Mouse (Mus musculus) gastrocnemius, postnatal 14 days (tissue): ENCODE measurements around the gene Rps16. TPM values are rescaled to one million over a fixed set of nuclear protein-coding genes. Genes with fewer than 3 reads are reported as not detected.

Experiments
- DNase-seq: peaks from one replicate; pipeline ENCODE4 v3.0.0; 2021; ENCODE audit warnings: mixed read lengths
- intact Hi-C: fragments of 180-260 bp; cut with DNase I; formaldehyde crosslinking; loops from one replicate; pipeline ENCODE4 v1.15.1; 2025; ENCODE audit warnings: low total_unique reads
- total RNA-seq, 2 experiments: library from RNA; stranded (reverse); gene quantifications; 2 replicates each; pipeline ENCODE4 v1.2.3; 2021

Rps16 gene
- total RNA-seq, 2 experiments from 2014 or later = 522 to 620 TPM

DNA sequence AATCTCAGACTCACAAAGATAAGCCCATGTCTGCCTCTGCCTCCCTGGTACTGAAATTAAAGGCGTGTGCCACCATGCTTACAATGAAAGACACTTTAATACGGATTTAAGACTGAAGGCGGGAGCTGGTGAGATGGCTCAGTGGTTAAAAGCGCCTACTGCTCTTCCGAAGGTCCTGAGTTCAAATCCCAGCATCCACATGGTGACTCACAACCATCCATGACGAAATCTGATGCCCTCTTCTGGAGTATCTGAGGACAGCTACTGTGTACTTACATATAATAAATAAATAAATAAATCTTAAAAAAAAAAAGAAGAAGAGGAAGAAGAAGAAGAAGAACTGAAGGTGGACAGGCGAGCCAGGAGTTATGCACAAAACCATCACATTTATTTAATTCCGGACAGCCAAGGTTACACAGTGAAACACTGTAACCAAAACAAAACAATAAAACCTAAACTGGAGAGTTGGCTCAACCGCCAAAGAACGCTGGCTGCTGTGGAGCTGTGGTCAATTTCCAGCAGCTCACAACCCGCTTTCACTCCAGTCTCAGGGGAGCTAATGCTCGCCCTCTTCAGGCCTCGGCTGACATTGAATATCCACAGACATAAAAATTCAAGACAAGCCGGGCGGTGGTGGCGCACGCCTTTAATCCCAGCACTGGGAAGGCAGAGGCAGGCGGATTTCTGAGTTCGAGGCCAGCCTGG is 11.1 kb upstream of the Rps16 start:
- intact Hi-C loops = no loop called here
- peak; percentile 67 for DNase-seq

DNA sequence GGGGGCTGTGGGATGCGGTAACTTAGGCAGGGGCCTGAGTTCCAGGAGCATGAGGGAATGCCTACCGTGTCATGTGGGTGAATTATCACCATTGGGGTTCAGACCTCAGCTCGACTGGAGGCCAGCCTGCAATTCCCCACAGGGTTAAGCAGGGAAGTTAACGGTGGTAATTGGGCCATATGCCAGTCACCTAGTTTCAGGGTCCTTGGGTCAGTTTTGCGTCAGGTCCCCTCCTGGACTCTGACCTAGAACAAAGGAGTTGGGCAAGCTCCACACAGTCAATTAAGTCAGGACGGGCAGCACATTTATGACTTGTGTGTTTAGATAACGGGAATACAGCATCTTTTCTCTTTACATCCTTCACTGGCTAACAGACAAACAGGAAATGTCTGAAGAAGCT is 9.1 kb upstream of the Rps16 start:
- no peak for DNase-seq
- intact Hi-C loops = no loop called here

DNA sequence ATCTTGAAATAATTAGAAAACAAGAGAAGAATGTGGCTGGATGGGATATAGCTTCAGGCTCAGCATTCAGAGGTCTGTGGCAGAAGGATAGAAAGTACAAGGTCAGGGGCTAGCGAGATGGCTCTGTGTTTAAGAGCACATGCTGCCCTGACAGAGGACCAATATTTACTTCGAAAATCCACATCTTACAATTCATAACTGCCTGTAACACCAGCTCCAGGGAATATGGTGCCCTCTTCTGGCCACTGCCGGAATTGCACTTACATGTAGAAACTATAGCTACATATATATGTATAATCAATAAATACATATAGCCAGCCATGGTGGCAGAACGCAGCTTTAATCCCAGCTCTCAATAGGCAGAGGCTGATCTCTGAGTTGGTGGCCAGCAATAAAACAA is 5.8 kb upstream of the Rps16 start:
- intact Hi-C loops = no loop called here
- peak; percentile 47 for DNase-seq

DNA sequence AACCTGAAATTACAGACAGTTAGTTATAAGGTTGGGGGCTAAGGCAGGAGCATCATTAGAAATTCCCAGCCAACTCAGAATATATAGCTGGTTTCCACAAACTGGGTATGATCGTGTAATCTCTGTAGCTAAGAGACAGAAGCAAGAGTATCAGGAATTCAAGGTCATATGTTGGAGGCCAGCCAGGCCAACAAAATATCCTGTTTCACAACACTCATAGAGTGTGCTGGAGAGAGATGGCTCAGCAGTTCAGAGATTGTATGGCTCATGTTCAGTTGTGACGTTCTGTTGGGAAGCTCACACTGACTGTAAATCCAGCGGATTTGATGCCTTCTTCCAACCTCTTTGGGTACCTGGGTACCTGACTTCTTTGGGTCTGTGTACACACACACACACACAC is 2.7 kb upstream of the Rps16 start:
- intact Hi-C loops = no loop called here
- DNase-seq = no peak

DNA sequence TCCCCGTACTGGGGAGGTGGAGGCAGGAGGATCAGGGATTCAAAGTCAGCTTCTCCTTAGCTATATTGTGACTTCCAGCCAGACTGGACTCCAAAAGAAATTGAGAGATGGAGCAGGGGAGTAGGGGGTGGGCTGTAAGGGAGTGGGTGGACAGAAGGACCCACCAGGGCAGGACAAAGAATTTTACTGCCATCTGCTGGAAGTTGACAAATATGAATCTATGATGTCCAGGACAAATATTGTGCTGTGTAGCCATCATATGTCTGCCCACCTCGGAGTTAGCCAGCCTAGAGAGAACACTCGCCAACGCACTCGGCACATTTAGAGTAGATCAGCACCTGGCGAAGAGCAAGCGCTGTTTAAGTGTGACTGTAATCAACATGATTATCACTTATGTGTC is 1.9 kb upstream of the Rps16 start:
- DNase-seq = no peak
- intact Hi-C loops = no loop called here

DNA sequence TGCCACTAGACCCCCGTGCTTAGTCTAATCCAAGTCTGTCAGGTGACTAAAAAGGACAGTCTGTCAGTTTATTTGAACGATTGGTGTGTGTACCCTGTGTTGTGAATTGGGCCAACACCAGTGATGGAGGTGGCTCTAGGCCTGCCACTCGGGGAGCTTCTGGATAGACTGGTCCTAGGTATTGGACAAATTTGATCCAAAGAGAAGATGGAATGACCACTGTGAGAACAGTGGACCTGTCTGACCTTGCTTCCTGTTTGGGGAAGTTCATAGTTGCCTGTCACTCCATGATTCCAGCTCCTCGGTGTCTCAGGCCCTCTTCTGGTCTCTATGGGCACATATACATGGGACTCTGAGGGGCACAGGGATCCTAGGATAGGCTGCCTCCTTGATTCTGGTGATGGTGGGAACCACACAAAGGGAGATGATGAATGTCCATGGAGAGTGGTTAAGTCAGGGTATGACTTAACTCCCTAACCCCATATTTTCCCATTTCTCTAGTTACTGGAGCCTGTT is 1.3 kb downstream of the Rps16 start:
- DNase-seq = no peak
- intact Hi-C loops = no loop called here

DNA sequence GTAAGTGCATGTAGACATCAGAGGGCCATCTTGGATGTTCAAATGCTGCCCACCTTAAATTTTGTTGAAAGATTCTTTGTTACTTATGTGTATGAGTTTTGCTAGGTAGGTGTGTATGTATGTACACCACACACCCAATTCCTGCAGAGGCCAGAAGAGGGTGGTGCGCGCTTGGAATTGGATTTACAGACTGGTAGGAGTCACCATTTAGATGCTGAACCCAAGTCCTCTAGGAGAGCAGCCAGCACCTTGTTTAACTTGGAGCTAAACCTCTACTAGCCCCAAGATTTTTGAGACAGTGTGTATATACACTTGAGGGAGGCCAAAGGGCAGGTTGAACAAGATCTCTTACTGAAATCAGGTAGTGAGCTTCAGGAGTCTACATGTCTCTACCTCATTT is 2.8 kb downstream of the Rps16 start:
- DNase-seq = no peak
- intact Hi-C loops = no loop called here

DNA sequence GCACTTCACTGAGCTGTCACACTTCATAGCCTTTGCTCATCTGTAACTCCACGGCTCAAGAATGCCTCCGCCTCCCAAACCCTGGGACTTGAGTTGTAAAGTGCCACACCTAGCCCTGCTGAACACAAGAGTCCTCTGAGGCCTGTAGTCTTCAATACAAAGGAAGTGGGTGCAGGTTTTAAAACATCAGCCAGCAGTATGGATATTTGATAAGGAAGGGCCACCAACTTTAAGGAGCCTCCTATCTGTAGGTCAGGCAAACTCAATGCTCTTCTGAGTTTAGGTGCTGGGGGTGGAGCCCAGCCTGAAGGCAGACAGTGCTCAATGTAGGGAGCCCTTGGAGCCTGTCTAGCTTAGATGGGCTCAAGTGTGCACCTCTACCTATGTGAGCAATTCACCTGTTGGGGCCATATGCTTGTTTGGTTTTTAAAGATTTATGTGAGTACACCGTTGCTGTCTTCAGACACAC is 3.7 kb downstream of the Rps16 start:
- no peak for DNase-seq
- intact Hi-C loops = no loop called here

DNA sequence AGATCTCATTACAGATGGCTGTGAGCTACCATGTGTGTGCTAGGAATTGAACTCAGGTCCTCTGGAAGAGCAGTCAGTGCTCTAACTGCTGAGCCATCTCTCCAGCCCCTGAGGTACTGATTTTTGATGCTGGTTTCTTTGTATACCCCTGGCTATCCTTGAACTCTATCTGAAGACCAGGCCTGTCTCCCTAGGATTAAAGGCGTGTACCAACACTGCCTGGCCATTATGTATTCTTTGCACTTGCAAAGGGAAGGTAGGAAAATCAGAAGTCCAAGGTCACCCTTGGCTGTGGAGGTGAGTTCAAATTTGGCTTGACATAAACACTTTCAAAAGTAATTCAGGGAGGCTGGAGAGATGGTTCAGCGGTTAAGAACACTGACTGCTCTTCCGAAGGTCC is 4.1 kb downstream of the Rps16 start:
- intact Hi-C loops = no loop called here
- DNase-seq = no peak

DNA sequence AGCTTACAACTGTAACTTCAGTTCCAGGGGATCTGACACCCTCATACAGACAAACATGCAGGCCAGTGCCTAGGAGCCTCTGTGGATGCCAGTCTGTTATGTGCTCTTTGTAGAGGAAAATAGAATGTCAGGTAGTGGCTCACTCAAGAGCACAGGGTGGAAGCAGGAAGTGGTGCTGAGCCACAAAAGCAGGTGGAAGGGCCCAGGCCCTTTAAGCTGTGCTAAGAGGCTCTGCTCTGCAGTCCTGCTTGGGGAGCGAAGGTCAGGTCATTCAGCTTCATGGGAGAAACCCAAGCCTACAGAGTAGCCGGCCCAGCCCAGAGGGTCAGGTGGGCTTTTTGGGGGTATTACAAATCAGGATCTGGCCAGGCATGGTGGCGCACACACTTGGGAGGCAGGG is 4.8 kb downstream of the Rps16 start:
- intact Hi-C loops = no loop called here

DNA sequence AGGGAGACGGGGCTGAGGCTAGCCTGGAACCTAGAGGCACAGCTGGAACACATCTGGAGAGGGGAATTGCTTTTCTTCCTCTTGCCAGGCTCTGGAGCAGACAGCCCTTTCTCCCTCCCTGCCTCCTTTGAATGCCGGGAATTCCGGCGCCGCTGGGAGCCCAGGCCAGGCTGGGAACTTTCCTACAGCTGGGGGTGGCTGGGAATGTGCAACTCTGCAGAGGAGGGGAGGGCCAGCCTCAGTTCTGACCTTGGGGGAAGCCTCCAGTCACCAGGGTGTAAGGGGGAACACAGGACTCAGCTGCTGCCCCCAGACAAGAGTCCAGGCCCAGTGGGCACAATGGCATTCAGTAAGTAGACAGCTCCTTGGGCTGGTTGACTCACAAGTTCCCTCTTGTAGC is 6.5 kb downstream of the Rps16 start:
- DNase-seq = peak; percentile 75
- intact Hi-C loops = no loop called here

More for the DNA sequence above, 4.8 kb downstream of the Rps16 start:
- DNase-seq = no peak

DNA sequence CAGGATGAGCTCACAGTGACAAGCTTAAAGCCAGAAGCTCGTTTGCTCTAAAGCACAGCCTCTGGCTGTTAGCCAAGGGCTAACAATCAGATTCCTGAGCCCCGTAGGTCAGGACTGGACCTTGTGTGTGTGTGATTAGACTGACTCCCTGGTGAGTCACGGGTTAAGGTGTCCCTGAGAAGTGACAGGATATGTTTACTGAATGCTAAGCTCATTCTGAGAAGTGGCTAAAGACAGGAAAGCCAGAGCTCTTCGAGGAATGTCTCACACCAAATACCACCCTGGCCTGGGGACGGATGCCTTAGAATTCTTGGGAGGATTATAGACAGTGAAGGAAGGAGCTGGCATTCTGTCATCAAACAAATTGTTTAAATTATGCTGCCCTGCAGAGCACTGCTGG is 7.5 kb downstream of the Rps16 start:
- DNase-seq = no peak
- intact Hi-C loops = no loop called here

DNA sequence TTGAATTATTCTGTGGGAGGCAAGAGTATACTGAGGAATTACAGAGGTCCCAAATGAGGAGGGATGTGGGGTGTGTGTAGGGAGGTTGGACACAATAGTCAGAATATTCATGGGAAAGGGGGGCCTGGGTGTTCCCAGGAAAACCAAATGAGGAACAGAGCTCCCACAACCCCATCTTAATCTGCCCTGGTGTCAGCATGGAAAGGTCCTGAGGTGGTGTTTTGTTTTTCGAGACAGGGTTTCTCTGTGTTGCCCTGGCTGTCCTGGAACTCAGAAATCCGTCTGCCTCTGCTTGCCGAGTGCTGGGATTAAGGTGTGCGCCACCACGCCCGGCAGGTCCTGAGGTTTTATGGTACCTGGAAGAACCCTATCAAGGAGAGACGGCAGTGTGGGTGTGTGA is 8.0 kb downstream of the Rps16 start:
- intact Hi-C loops = no loop called here
- no peak for DNase-seq

DNA sequence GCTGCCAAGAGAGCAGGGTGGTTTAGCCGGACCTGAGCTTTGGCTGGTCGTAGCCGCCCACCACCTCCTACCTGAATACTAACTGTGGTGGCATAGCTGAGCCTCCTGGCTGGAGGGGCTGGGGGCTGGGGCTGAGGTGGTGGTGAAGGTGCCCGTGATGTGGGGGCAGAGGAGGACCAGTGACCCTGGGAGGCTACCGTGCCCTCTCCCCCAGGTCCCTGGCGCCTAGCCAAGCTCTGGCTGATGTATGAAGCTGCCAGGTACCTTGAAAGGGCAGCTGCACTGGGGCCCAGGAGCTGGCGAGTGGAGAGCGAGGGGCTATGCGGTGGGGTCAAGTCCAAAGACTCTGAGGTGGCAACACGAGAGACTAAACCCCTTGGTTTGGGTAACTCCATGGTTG is 9.4 kb downstream of the Rps16 start:
- DNase-seq = no peak

DNA sequence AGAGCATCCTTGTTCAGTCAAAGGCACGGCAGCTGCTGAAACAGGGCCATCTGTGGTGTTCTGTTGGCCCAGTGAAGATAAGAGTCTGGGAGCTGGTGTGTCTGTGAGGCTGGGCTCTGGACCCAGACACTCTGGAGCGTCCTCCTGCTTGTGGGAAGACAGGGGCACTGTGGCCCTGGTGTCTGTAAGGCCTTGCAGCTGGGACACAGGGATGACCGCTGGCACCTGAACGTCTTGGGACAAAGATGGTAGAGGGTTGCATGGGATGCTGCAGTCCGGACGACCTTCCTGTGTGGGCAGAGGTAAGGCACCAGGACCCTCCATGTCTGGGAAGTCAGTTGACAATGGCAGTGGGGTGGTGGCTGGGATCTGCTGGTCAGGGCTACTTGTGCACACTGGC is 9.8 kb downstream of the Rps16 start:
- DNase-seq = no peak
- intact Hi-C loops = no loop called here

More for the DNA sequence above, 9.4 kb downstream of the Rps16 start:
- intact Hi-C loops = no loop called here

DNA sequence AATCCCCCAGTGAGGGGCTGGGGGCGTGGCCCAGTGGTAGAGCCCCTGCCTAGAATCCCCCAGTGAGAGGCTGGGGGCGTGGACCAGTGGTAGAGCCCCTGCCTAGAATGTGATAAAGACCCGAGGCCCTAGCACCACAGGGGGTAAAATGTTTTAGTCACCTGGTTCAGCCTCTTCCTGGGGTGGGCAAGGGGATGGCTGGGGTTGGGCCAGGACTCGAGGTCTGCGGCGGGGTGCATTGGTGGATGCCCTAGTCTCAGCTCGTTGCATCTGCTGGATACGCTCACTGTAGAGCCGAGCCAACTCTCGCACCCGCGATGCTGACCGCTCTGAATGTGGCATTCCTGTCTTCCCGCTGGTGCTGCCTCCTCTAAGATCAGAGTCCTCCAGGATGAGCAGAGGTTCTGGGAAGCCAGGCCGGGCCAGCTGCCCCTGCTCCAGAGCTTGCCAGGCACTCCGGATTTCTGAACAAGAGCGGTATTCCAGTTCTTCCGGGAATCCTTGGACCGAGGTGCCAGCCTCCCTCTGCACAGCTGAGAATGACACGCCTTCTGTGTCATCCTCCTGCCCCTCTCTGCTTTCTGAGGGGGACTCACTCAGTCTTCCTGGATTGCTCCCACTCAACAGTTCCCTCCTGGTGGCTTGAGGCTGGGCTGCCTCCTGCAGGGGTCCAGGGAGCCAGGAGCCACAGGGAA is 11.3 kb downstream of the Rps16 start:
- no peak for DNase-seq
- intact Hi-C loops = no loop called here

DNA sequence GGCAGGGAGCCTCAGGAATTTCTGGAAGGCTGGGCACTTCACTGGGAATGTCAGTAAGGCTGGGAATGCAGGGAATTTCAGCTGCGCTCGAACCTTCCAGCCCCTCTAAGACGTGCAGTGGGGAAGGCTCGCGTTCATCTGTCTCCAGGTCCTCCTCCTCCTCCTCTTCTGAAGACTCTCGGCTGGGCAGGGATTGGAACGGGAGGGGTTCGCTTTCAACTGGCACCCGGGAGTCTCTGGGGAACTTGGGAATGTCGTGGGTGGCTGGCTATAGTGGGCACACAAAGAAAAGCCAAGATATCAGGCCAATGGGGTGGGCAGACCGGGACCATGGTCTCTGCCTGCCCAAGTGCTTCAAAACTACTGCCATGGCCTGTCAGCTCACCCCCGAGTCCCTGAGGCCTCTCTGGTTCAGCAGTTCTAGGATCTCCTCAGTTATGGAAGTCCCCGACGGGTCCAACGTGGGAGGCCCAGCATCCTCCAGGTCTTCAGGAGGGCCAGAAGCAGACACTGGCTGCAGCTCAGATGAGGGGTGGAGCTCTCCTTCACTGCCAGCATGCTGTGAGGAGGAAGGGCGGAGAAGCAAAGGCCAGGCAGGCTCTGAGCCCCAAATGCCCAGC is 12.1 kb downstream of the Rps16 start:
- intact Hi-C loops = no loop called here
- DNase-seq = no peak

DNA sequence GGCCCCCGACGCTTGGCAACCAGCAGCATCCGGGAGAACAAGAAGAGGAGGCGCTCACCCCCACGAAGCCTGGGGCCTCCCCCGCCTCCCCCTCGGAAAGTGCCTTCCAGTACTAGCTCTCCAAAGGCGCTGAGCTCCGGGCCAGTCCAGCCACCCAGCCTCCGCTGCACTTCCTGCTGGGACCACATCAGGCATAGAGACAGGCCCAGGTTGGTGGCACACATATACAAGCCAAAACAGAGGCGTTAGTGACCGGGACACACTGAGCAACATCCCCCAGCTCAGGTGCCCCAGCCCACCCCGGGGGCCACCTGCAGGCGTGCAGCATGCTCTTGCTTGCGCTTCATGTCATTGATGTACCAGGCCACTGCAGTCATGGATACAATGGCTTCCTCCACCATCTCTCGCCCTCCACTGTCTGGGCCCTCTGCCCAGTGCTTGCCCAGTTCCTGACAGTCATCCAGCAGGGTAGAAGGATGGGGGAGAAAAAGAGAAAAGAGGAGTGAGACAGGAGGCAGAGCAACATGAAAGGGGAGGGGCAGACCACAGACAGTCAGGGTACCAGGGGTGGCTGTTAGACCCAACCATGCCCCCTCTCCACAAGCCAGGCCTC is 17.3 kb downstream of the Rps16 start:
- DNase-seq = no peak
- intact Hi-C loops = no loop called here

DNA sequence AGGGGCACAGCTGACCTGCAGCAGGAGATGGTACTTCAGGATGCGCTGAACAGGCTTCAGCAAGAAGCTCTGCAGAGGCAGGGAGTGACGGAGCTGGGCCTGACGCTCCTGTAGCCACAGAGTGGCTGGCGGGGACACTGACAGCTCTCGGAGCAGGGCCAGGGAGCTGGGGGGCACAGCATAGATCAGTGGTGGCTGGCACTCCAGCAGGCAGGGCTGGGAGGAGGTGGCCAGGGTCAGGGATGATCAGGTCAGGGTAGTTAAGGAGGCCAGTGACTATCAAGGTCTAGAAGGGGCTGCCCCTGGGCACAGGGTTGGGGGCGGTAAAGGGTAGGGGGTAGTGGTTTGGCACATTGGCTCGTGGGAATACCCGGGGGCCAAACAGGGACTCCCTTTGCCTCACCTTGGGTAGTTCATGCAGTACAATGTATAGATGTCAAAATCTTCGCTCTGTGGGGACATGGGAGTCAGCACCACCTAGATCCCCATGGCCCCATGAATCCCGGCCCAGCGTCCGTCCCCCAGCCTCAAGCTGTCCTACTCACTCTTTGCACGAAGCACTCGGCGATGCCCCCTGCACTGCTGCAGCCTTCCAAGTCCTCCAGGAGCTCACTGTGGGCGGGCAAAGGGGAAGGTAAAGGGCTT is 17.9 kb downstream of the Rps16 start:
- no peak for DNase-seq
- intact Hi-C loops = no loop called here

DNA sequence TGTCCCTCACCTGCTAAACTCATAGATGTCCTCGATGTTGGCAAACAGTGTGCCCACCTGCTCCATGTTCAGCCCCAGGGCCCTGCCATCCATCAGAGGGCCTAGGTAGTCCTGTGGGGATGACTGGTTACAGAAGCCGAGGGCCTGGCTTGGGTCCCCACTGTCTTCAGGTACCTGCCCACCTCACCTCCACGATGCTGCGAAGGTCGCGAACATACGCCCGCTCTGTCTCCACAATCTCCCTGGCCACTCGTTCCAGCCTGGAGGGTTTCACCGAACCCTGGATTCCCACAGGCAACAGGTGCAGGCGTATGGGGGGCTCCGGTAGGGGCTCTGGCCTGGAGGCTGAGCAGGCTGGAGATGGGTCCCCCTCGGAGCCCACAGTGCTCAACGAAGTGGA is 19.6 kb downstream of the Rps16 start:
- DNase-seq = no peak
- intact Hi-C loops = no loop called here
